Mouse (Mus musculus) adrenal gland, adult 18-20 months (tissue): Measurements from ENCODE around the gene Il27ra. TPM values are rescaled to one million over a fixed set of nuclear protein-coding genes. Genes with fewer than 3 reads are reported as not detected.

ENCODE experiments used
- DNase-seq, 2 experiments: peaks; one replicate each; pipeline ENCODE4 v3.0.0; 2021 to 2022; ENCODE audit warnings: low spot score in 2 of 2
- total RNA-seq, 2 experiments: library from RNA; stranded (reverse); gene quantifications; 1 replicate in 1 of 2; 2 replicates in 1 of 2; pipeline ENCODE4 v1.2.3; 2021

Il27ra gene
- total RNA-seq, 2 experiments from 2014 or later: 1.7 to 1.9 TPM

- DNase-seq: peak; percentile 94 to 97
These were observed 24.0 kb upstream of the Il27ra start, which contains the start of gene Rfx1 for GRCm38 (mm10) chr8:84066291-84066930. Gene Rfx1 (plus strand): TSS chr8:84066834.

- DNase-seq: no peak
These were observed 23.2 kb upstream of the Il27ra start for GRCm38 (mm10) chr8:84065457-84066072.

- DNase-seq: no peak
These were observed 22.6 kb upstream of the Il27ra start, which contains the start of gene Gm10643 for GRCm38 (mm10) chr8:84065037-84065436. Gene Gm10643 (minus strand): TSS chr8:84065137.

GRCm38 (mm10) chr8:84063861-84064610, 21.6 kb upstream of the Il27ra start:
- DNase-seq: no peak

- no peak for DNase-seq
These were observed 17.9 kb upstream of the Il27ra start for GRCm38 (mm10) chr8:84060245-84060644.

- DNase-seq: no peak
These were observed 16.8 kb upstream of the Il27ra start for GRCm38 (mm10) chr8:84059226-84059625.

GRCm38 (mm10) chr8:84057827-84058226, 15.4 kb upstream of the Il27ra start:
- no peak for DNase-seq

GRCm38 (mm10) chr8:84053229-84053628, 10.8 kb upstream of the Il27ra start:
- no peak for DNase-seq

- DNase-seq: no peak
These were observed 10.4 kb upstream of the Il27ra start for GRCm38 (mm10) chr8:84052746-84053145.

- no peak for DNase-seq
These were observed 5.8 kb upstream of the Il27ra start for GRCm38 (mm10) chr8:84048171-84048570.

GRCm38 (mm10) chr8:84046505-84046904, 4.1 kb upstream of the Il27ra start:
- no peak for DNase-seq

GRCm38 (mm10) chr8:84044900-84045299, 2.5 kb upstream of the Il27ra start, which contains the start of gene Rln3:
Gene Rln3 (minus strand): TSS chr8:84045000.
- DNase-seq: no peak

GRCm38 (mm10) chr8:84044103-84044502, 1.7 kb upstream of the Il27ra start:
- no peak for DNase-seq

GRCm38 (mm10) chr8:84042948-84043342, 556 bp upstream of the Il27ra start:
- DNase-seq: no peak

GRCm38 (mm10) chr8:84039050-84039449, 3.3 kb downstream of the Il27ra start:
- DNase-seq: peak; percentile 65 to 67

- DNase-seq: no peak
These were observed 4.4 kb downstream of the Il27ra start for GRCm38 (mm10) chr8:84038015-84038414.

GRCm38 (mm10) chr8:84032777-84033176, 9.6 kb downstream of the Il27ra start:
- no peak for DNase-seq

- DNase-seq: no peak
These were observed 13.1 kb downstream of the Il27ra start for GRCm38 (mm10) chr8:84029272-84029671.

- DNase-seq: no peak
These were observed 14.9 kb downstream of the Il27ra start for GRCm38 (mm10) chr8:84027449-84027848.

GRCm38 (mm10) chr8:84025863-84026262, 16.5 kb downstream of the Il27ra start:
- DNase-seq: peak in 1 of 2 experiments; percentile 59

- peak in 1 of 2 experiments; percentile 64 for DNase-seq
These were observed 18.2 kb downstream of the Il27ra start for GRCm38 (mm10) chr8:84024171-84024570.

GRCm38 (mm10) chr8:84023631-84024030, 18.8 kb downstream of the Il27ra start:
- no peak for DNase-seq
